In genomic region chr5:116776450-116776849, GRCm38 (mm10) we compare ENCODE assay signal across 12 mouse cellular contexts.
A peak's percentile ranks its signal among the peaks of the same experiment; 100 is the strongest.
DNase-seq lines count a peak whose midpoint lies in the region.
"Had no signal": no experiment of that assay in that cellular context is flagged by ENCODE, and none has a peak within 500 bp of the region (broad histone marks: within the 10 kb centered on the region; RNA-seq: fewer than 3 reads in every experiment).

No protein-coding gene starts in this region.

- DNase-seq in adrenal gland, postnatal 10 days = peak; percentile 3
- no peak for DNase-seq in adrenal gland, postnatal 4 days (ENCODE audit: low spot score in 2 of 2)
- peak; percentile 16 for DNase-seq in embryo, embryonic 11 days
- DNase-seq in embryo, embryonic 9.5 days (ENCODE audit: extremely low spot score) = no peak
- DNase-seq in left cerebral cortex, postnatal 14 days (ENCODE audit: low spot score in 2 of 2) = peak; percentile 10 to 32
- no peak for DNase-seq in left cerebral cortex, adult 8-10 months (ENCODE audit: low spot score in 2 of 2)
- peak; percentile 23 for DNase-seq in retina, embryonic 14.5 days (ENCODE audit: low spot score)
- DNase-seq in ovary, postnatal 36 days (ENCODE audit: low spot score) = no peak
- DNase-seq: cerebellum, postnatal 25 days; kidney, postnatal 25 days; layer of hippocampus, postnatal 36 days; thymus, postnatal 36 days had no signal

- intact Hi-C loops in left cerebral cortex, postnatal 14 days (cut with DNase I) = no loop called here

Comparison
In these comparisons a context has a peak if more than half of its experiments do, and no peak if none do; other contexts are left out.
1. DNase-seq: peak in adrenal gland, postnatal 10 days (single experiment), embryo, embryonic 11 days (single experiment), left cerebral cortex, postnatal 14 days (2 of 2) and retina, embryonic 14.5 days (single experiment); none in adrenal gland, postnatal 4 days (0 of 2), embryo, embryonic 9.5 days (single experiment), left cerebral cortex, adult 8-10 months (0 of 2) and ovary, postnatal 36 days (single experiment).